Mouse (Mus musculus): Measurements from ENCODE around the gene Gm8206. TPM values are rescaled to one million over a fixed set of nuclear protein-coding genes. Genes with fewer than 3 reads are reported as not detected.
"Not testable (repeated sequence)": the region's sequence is repeated elsewhere in the genome, so short reads cannot be mapped to it uniquely, and the experiment has no call there.

Gene Gm8206
- under 1 TPM; 0.20 to 0.23 TPM for total RNA-seq (2021)
- long read RNA-seq, experiment 1: 0 reads
- long read RNA-seq, experiment 2: 0 reads

GRCm38 (mm10) chr14:6093842-6094241 is at the start of gene Gm8206:
Gene Gm8206 (minus strand): TSS chr14:6093942.
- intact Hi-C loops (cut with DNase I); DNase-seq (ENCODE audit: low spot score in 2 of 2): not testable (repeated sequence)

- intact Hi-C loops (cut with DNase I): not testable (repeated sequence)
Observed at GRCm38 (mm10) chr14:6125707-6126106, 32.0 kb upstream of the Gm8206 start, which contains the start of gene Gm3476. Gene Gm3476 (minus strand): TSS chr14:6125807.

GRCm38 (mm10) chr14:6108272-6108925 is 14.7 kb upstream of the Gm8206 start, which contains the start of gene Gm3468:
Gene Gm3468 (minus strand): TSS chr14:6108665.
- intact Hi-C loops (cut with DNase I): not testable (repeated sequence)
- DNase-seq (ENCODE audit: low spot score in 2 of 2): peak; percentile 27 to 53

More at GRCm38 (mm10) chr14:6125707-6126106, 32.0 kb upstream of the Gm8206 start, which contains the start of gene Gm3476:
- DNase-seq (ENCODE audit: low spot score in 2 of 2): not testable (repeated sequence)

GRCm38 (mm10) chr14:6107500-6107899 is 13.8 kb upstream of the Gm8206 start:
- DNase-seq (ENCODE audit: low spot score in 2 of 2); intact Hi-C loops (cut with DNase I): not testable (repeated sequence)

- intact Hi-C loops (cut with DNase I); DNase-seq (ENCODE audit: low spot score in 2 of 2): not testable (repeated sequence)
Observed at GRCm38 (mm10) chr14:6058167-6058566, 35.6 kb downstream of the Gm8206 start, which contains the start of gene Gm6337. Gene Gm6337 (minus strand): TSS chr14:6058267.

GRCm38 (mm10) chr14:5987136-5987535 is 106.6 kb downstream of the Gm8206 start:
- not testable (repeated sequence) for DNase-seq (ENCODE audit: low spot score in 2 of 2)

GRCm38 (mm10) chr14:5979037-5979436 is 114.7 kb downstream of the Gm8206 start, which contains the start of gene Gm3453:
Gene Gm3453 (minus strand): TSS chr14:5979137.
- intact Hi-C loops (cut with DNase I): not testable (repeated sequence)

More at GRCm38 (mm10) chr14:5987136-5987535, 106.6 kb downstream of the Gm8206 start:
- intact Hi-C loops (cut with DNase I): not testable (repeated sequence)

More at GRCm38 (mm10) chr14:5979037-5979436, 114.7 kb downstream of the Gm8206 start, which contains the start of gene Gm3453:
- DNase-seq (ENCODE audit: low spot score in 2 of 2): not testable (repeated sequence)

Other genes starting within 250 kb of the Gm8206 start
- gene Gm8237, start 213.6 kb downstream of the Gm8206 start, total RNA-seq (2021): under 1 TPM; 0.46 to 0.85 TPM
- gene Gm3248, start 132.2 kb downstream of the Gm8206 start, total RNA-seq (2021): under 1 TPM; 0.51 to 0.68 TPM
- gene Gm3453, start 114.8 kb downstream of the Gm8206 start, total RNA-seq (2021): not detected
- not detected for gene Gm6337, start 35.7 kb downstream of the Gm8206 start, total RNA-seq (2021)
- gene Gm3468, start 14.7 kb upstream of the Gm8206 start, total RNA-seq (2021): 1 to 10 TPM in 1 of 2 experiments, under 1 TPM in 1; 0.53 to 1.4 TPM
- gene Gm3476, start 31.9 kb upstream of the Gm8206 start, total RNA-seq (2021): not detected
- gene Gm21560, start 125.3 kb upstream of the Gm8206 start, total RNA-seq (2021): 1 to 10 TPM in 1 of 2 experiments, under 1 TPM in 1; 0.62 to 1.1 TPM
- 1 to 10 TPM in 1 of 2 experiments, under 1 TPM in 1; 0.70 to 2.4 TPM for gene Gm3411, start 193.3 kb upstream of the Gm8206 start, total RNA-seq (2021)
- gene Gm21103, start 210.9 kb upstream of the Gm8206 start, total RNA-seq (2021): not detected
- not detected for gene Gm3618, start 249.7 kb upstream of the Gm8206 start, total RNA-seq (2021)